Mouse (Mus musculus) brain, embryonic 14.5 days (tissue): ENCODE data around the gene Herc4.

ENCODE experiments used
- CTCF ChIP-seq: fragments of 200-500 bp; IDR thresholded peaks from 2 replicates; pipeline ENCODE4 v1.5.1; 2012; ENCODE audit warnings: inconsistent platforms, mild to moderate bottlenecking, moderate library complexity, borderline replicate concordance; ENCODE audit not compliant: insufficient read depth, insufficient read length; ENCODE audit errors: extremely low read depth
- POLR2A ChIP-seq: fragments of 200-500 bp; IDR thresholded peaks from 2 replicates; pipeline ENCODE4 v1.6.1; 2012; ENCODE audit warnings: mild to moderate bottlenecking, inconsistent platforms, borderline replicate concordance; ENCODE audit not compliant: poor library complexity, insufficient read depth, insufficient read length, severe bottlenecking; ENCODE audit errors: extremely low read depth

DNA sequence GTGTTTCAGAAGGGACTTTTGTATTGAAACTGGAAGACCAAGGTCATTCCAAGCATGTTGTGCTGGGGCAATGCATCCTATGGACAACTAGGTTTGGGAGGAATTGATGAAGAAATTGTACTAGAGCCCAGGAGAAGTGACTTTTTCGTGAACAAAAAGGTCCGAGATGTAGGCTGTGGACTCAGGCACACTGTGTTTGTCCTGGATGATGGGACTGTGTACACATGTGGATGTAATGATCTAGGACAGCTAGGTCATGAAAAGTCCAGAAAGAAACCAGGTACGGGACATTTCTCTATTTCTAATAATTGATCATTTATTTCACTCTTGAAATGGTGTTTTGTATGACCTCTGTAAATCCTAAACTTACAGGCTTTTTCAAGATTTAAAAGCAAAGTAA, 2.2 kb downstream of the Herc4 start:
- TF ChIP-seq CTCF (no peak), POLR2A (no peak)
